Mouse (Mus musculus) E14TG2a.4 (cell line): ENCODE measurements around the gene Hspd1.

Experiments
- CTCF ChIP-seq: conservative IDR thresholded peaks from 2 replicates; pipeline ENCODE4 v1.5.1; 2014; ENCODE audit warnings: low read length
- POU5F1 ChIP-seq: IDR thresholded peaks from 2 replicates; pipeline ENCODE4 v1.6.1; 2014; ENCODE audit warnings: low read length, borderline replicate concordance

DNA sequence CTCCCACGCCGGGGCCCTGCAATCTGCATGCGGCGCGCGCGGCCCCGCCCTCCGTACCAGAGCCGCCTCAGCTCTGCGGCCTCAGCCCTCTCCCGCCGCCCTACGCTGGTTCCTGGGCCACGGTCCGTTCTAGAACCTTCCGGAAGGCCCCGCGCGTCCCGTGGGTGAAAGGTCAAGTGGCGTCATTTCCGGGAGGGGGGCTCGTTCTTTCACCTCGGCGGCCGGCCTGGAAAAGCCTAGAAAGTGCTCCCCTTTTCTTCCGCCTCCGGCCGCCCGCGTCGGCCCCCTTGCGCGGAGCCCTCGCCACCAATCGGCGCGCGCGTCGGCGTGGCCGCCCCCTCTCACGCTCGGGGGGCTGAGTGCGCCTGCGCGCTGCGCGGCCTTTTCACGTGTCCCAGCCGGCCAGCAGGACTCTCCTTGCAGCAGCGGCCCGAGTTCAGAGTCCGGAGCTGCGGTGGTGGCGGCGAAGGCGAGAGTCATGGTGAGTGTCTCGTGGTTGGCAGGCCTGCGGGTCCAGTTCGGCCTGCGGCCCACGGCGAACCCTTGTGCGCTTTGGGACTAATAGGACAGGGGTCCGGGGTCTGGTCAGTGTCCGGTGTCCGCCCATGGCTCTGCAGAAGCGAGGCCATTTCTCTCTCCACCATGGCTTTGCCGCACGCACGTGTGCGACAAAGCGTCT, at the start of gene Hspd1, which contains the start of gene Hspe1:
- no peak for TF ChIP-seq CTCF
- TF ChIP-seq POU5F1 = no peak
